Mouse (Mus musculus): Measurements from ENCODE around the gene Hdac9.
"Not testable (repeated sequence)": the region's sequence is repeated elsewhere in the genome, so short reads cannot be mapped to it uniquely, and the experiment has no call there.

Gene Hdac9

DNA sequence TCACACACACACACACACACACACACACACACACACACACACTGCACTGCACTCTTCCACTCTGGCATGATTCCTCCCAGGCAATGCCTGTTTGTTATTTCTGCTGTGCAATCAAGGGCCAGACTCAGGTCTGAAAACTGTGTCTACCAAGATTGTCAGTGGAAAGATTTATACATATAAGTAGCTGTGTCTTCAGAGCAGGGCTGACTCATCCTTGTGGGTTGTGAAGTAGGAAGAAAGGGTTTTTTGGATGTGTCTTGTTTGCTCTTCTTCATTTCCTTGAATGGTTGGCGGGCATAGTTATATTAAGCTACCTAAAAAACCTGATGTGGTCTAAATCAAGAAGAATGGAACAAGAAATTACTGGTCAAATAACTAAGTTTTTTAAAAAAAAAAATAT is 825.0 kb downstream of the Hdac9 start:
- DNase-seq (ENCODE audit: low spot score in 2 of 2) = no peak

DNA sequence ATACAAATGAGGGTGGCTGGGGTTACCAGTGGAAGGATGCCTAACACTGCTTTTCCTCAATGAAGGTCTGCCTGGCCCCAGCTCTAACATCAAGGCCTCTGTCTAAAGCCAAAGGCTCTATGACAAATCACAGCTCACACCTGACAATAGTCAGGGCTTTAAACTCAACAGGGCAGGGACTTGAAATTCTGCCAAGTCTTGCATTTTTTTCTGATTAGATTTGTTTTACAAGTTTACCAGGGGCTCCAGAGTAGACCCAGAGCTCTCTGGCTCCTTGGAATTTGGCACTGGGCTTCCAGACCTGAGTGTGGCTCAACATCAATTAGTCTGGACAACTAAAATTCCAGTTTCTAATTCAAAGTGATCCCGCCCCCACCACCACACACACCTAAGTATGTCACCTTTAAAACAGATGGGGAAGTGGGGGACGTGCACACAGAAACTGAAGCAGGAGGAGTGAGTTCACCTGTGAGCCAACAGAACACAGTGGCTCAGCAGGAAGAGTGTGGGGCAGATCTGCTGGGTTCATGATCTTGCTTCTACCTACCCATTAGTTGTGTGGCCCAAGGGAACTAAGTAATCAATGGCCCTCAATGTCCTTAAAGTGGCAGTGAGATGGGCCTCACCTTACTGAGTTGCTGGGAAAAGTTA is 829.5 kb downstream of the Hdac9 start:
- no peak for DNase-seq (ENCODE audit: low spot score in 2 of 2)

DNA sequence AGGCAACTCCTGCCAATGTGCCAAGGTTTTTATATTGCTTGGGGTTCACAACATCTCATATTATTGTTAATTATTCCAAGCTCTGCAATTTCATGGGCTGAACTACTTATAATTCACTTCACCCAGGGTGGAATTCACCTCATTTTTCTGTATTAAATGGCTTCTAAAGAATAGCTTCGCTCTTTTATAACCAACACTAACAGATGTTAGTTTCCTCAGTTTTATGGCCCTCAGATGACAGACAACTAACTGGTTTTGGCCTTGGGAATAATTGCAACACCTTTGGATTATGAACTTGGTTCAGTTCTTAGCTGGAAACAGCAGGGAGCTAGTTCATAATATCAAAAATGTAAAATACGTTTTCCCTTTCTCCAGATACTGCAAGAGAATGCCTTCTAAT is 839.9 kb downstream of the Hdac9 start:
- no peak for DNase-seq (ENCODE audit: low spot score in 2 of 2)

DNA sequence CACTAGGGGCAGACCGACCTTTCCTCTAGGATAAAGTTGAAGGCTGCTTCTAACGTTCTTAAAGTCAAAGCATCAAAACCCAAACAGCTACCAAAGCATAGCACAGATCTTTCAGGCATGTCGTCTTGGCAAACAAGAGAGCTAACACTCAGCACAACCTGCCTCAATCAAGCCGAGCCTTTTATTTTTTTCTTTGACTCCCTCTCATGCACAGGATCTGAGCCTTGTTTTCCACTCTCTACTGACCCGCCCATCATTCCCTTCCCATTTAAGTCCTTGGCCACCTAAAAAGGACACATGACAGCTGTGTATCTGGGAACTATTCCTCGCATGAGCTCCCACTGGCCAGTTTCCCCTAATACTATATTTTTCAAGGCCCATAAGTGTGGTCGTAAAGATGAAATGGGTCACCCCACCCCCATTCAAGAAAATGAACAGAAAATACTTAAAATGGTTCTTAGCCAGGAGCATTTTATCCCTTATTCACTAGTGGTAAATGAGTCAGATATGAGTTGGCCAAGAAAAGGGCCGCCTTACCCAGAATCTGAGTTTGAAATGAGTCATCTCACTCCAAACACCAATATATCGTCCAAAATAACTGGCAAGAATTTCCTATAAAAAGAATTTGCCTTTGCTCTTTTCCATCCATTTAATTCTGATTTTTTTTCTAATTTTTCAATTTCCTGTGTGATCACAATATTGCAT is 840.9 kb downstream of the Hdac9 start:
- no peak for DNase-seq (ENCODE audit: low spot score in 2 of 2)

DNA sequence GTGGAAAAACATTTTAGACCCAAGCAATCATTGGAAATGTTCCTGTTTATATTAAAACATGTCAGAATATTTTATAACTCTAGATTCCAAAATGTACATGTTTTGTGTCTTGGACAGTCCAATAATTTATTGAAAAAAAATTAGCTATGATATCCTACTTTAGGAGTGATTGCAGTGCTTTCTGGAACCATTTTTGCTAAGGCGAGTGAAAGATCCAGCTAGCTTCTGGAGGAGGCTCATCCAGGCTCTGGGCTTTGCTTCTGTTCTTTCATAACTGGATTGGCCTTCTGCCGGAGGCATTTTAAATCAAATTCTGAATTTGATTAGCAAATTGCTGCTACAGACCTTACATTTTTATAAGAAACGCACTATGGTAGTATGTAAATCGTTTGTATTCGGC is 864.4 kb downstream of the Hdac9 start:
- no peak for DNase-seq (ENCODE audit: low spot score in 2 of 2)

DNA sequence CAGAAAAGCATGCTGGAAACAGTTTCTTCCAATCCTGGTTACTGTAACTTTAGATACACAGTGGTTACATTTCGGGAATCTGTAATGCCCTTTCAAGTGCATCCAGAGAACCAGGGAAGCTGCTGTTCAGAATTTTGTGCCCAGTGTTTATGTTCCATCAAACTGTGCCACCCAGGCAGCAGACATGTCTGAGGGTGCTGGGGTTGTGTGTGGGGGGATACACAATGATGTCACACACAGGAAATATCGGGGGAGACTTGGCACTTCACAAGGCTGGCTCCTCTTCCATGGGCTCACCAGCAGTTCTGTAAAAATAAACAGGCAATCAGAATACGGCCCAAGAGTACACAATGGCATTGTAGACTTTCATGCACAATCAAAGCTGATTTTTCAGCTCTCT is 864.9 kb downstream of the Hdac9 start:
- DNase-seq (ENCODE audit: low spot score in 2 of 2) = no peak

GRCm38 (mm10) chr12:34051112-34051511 is 865.8 kb downstream of the Hdac9 start:
- no peak for DNase-seq (ENCODE audit: low spot score in 2 of 2)

GRCm38 (mm10) chr12:34040949-34041348 is 875.9 kb downstream of the Hdac9 start:
- no peak for DNase-seq (ENCODE audit: low spot score in 2 of 2)

- no peak for DNase-seq (ENCODE audit: low spot score in 2 of 2)
These were observed 876.8 kb downstream of the Hdac9 start for GRCm38 (mm10) chr12:34040061-34040460.

- DNase-seq (ENCODE audit: low spot score in 2 of 2) = not testable (repeated sequence)
These were observed 907.1 kb downstream of the Hdac9 start for GRCm38 (mm10) chr12:34009796-34010195.

All from right cerebral cortex, postnatal 10 days (tissue).